Mouse (Mus musculus) telencephalon, adult 2 months (tissue): ENCODE results near the gene Otop2.

ENCODE experiments used
- DNase-seq: peaks from one replicate; pipeline ENCODE4 v3.0.0-alpha.2; 2011; ENCODE audit warnings: low read depth, low spot score

Gene Otop2

GRCm38 (mm10) chr11:115344967-115345366, 38.0 kb downstream of the Otop2 start:
- DNase-seq, result no peak

- DNase-seq, result no peak
These were observed 38.6 kb downstream of the Otop2 start for GRCm38 (mm10) chr11:115345515-115345914.

- DNase-seq, result no peak
These were observed 41.8 kb downstream of the Otop2 start for GRCm38 (mm10) chr11:115348681-115349248.

- DNase-seq, result no peak
These were observed 43.0 kb downstream of the Otop2 start for GRCm38 (mm10) chr11:115349976-115350375.

GRCm38 (mm10) chr11:115353375-115353774, 46.4 kb downstream of the Otop2 start:
- no peak for DNase-seq

GRCm38 (mm10) chr11:115354183-115354582, 47.2 kb downstream of the Otop2 start:
- no peak for DNase-seq

GRCm38 (mm10) chr11:115358468-115358867, 51.5 kb downstream of the Otop2 start:
- peak; percentile 60 for DNase-seq

GRCm38 (mm10) chr11:115359293-115359692, 52.3 kb downstream of the Otop2 start:
- DNase-seq, result no peak

GRCm38 (mm10) chr11:115359726-115360125, 52.8 kb downstream of the Otop2 start:
- DNase-seq, result no peak

- DNase-seq, result no peak
These were observed 57.2 kb downstream of the Otop2 start for GRCm38 (mm10) chr11:115364136-115364535.

- DNase-seq, result no peak
These were observed 59.2 kb downstream of the Otop2 start for GRCm38 (mm10) chr11:115366039-115366705.

- peak; percentile 80 for DNase-seq
These were observed 59.9 kb downstream of the Otop2 start for GRCm38 (mm10) chr11:115366706-115367394.

GRCm38 (mm10) chr11:115367395-115367944, 60.5 kb downstream of the Otop2 start, which contains the start of gene Hid1:
Hid1 (minus strand) TSS chr11:115367756.
- DNase-seq, result peak; percentile 80

- DNase-seq, result no peak
These were observed 63.4 kb downstream of the Otop2 start for GRCm38 (mm10) chr11:115370368-115370767.

- DNase-seq, result no peak
These were observed 64.4 kb downstream of the Otop2 start for GRCm38 (mm10) chr11:115371354-115371753.

GRCm38 (mm10) chr11:115372015-115372414, 65.1 kb downstream of the Otop2 start:
- DNase-seq, result no peak

- DNase-seq, result no peak
These were observed 65.8 kb downstream of the Otop2 start for GRCm38 (mm10) chr11:115372737-115373136.

GRCm38 (mm10) chr11:115373805-115374694, 67.1 kb downstream of the Otop2 start:
- DNase-seq, result peak; percentile 75

GRCm38 (mm10) chr11:115374695-115375425, 67.9 kb downstream of the Otop2 start:
- DNase-seq, result no peak

- no peak for DNase-seq
These were observed 69.8 kb downstream of the Otop2 start for GRCm38 (mm10) chr11:115376722-115377121.

- DNase-seq, result no peak
These were observed 70.3 kb downstream of the Otop2 start for GRCm38 (mm10) chr11:115377254-115377653.
